Mouse (Mus musculus) adrenal gland, postnatal 36 days (tissue): Measurements from ENCODE around the gene Zmiz1. TPM values are rescaled to one million over a fixed set of nuclear protein-coding genes. Genes with fewer than 3 reads are reported as not detected.
A peak's percentile ranks its signal among the peaks of the same experiment; 100 is the strongest.

Experiments used
- DNase-seq, 2 experiments: peaks; one replicate each; pipeline ENCODE4 v3.0.0; 2021; ENCODE audit warnings: mixed read lengths in 1 of 2
- microRNA-seq: library from miRNA; unstranded; fragments of <30 nt; microRNA quantifications from one replicate; pipeline ENCODE4 v1.2.0, GENCODE M21; 2021
- total RNA-seq, 2 experiments: library from RNA; stranded (reverse); gene quantifications; 2 replicates each; pipeline ENCODE4 v1.2.3; 2021

Zmiz1 gene
- total RNA-seq, 2 experiments from 2014 or later: 98.2 to 143 TPM

DNA sequence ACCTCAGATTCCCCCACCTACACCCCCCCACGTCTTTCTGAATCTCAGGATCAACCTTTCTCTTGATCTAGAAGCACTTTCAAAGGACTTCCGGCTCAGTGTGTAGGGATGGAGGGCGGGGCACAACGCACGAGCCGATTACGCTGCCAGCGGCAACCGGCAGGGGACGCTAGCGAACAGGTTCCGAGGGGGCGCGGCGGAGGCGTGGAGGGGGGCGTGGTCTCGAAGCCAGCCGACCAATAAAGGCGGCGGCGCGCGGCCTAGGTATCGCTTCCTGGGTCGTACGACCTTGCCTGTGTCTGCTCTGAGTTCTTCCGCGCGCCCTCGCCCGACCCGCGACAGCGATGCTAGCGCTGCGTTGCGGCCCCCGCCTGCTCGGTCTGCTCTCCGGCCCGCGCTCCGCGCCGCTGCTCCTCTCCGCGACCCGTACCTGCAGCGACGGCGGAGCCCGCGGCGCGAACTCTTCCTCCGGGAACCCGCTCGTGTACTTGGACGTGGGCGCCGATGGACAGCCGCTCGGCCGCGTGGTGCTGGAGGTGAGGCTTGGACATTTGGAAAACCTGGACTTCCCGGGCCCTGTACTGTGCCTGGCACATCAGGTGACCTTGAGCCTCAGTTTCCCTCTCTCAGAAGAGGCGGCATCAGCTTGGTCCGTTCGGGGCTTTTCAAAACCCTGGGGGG lies 235.0 kb downstream of the Zmiz1 start, which contains the start of gene Ppif:
TSS of gene Ppif (plus strand) at position 267 of the 681 bp plus-strand sequence.
- peak; percentile 97 for DNase-seq

DNA sequence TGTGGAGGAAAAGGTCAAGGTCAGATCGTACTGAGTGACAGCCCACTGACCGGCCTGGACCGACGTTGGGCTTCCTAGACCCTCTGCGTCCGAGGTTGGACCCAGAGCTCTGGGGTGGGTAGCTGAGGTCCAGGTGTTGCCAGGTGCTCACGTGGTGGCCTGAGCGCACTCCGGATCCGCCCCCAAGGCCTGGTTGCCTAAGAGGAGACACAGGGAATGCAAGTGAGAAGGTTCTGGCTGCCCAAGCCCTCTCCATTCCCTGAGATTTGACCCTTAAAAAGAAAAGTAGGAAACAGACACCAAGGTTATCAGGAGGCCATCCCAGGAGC lies 235.5 kb downstream of the Zmiz1 start:
- DNase-seq: peak in 1 of 2 experiments; percentile 45

DNA sequence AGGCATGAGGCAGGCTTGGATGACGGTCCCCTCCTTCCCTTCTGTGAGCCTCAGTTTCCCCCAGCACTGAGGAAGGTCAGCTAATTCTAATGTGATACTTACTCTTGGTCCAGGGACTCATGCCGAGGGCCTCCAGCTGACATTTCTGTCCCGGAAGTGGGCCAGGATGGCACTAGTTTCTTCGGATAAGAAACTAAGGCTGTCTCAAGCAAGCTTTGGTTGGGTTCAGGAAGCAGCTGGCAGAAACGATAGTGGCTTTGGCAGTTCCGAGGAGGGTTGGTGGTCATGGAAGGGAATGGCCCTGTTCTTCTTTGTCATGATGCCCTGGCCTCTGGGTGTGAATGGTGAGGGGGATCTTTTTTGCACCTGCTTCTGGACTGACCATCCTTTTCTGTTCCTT lies 236.1 kb downstream of the Zmiz1 start:
- no peak for DNase-seq

DNA sequence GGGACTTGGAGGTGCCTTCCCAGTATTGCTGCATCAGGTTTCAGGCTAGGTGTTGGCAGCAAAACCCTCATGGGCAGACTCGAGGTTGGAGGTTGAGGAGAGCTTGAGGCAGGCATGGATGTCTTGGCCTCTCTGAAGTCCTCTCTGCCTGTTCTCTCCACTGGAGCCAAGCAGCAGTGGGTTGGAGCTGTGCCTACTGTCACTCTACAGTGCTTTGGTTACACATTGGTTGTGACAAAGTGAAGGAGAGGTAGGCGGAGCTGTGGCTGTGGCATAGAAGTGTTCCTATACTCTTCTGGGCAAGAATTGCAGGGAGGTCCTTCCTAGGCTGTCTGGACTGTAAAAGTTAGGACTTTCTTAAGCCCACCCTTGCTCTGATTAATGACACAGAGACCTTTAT lies 237.4 kb downstream of the Zmiz1 start:
- no peak for DNase-seq

DNA sequence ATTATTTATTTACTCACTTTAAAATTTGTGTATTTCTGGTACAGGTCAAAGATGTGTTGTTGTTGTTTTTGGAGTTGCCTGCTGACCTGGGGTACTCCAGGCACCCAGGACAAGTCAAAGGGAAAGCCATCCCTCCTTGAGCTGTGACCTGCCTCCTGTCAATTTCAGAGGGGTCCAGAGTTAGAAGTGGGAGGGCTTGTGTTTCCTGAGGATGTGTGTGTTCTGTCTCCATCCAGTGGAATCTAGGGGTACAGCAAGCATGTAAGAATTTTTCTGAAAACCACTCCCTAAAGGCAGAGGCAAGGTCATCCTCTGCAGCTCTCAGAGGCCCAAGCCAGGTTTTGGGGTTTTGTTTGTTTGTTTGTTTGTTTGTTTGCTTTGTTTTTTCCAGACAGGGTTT lies 243.0 kb downstream of the Zmiz1 start:
- DNase-seq: no peak

DNA sequence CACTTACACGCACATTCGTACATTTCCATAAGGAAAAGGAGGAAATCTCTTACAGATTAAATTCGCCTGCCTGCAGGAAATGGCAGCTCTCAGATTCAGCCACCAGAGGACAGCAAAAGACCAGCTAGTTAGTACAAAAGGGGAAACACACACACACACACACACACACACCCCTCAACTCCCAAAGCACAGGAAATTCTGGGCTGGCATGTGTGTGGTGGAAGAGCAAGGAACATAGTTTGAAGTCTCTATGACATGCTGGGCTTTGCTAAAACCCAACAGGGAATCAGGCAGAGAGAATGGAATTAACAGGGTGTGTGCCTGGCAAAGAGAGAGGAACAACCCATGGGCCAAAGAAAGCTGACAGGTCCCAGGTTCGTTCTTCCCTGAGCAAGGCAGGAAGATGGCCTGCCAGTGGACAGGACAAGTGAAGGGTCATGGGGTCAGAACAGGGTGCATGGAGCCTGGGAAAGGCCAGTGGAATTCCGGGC lies 248.8 kb downstream of the Zmiz1 start:
- peak; percentile 53 to 80 for DNase-seq

DNA sequence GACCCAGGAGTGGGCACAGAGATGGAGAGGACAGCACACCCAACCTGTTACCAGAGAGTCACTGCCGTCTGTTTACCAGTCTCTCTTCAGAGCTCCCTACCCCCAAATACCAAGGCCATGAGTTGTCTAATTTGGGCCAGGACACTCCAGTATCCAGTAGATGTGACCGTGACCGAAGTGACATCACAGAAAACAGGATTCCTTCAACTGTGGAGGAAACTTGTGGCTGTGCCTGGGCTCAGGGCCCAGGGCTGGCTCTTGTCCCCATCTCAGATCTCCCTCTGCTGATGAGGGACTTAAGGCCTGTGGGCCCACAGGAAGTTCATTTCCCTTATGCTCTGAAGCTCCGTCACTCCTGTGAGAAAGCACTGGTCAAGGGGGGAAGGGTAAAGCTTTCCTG lies 249.5 kb downstream of the Zmiz1 start:
- peak; percentile 72 to 73 for DNase-seq

DNA sequence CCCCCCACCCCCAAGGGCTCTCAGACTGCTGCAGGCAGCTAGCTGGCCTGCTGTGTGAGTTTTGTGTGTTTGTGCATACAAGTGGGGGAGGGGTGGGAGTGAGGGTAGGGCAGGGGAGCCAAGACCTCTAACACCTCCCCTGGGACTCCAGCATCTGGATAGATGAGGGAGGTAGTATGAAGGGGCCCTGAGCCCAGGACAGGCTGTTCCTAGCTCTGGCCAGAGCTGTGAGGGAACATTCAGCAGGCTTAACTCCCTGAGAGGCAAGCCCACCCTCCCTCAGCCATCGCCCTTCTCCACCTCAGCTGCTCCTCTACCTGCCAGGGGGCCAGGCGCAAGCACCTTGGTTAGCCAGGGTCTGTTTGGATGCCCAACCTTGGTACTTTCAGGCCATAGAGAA lies 249.9 kb downstream of the Zmiz1 start:
- DNase-seq: peak in 1 of 2 experiments; percentile 20

DNA sequence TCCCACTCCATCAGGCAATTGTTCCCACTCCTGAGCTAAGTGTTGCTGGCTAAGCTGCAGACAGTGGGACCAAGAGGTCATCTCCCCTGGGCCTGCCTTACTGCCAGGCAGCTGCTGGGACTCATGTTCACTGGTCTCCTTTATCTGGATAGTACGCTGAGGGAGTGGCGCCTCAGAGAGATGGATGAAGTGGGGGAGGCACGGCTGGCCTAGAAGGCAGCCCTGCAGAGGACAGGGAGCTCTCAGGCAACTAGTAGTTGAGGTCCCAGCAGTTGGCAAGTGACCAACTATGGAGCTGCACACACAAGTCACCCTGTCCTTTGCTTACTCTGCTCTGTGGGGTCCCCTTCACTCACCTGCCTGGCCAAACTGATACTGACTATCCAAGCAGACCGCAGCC lies 251.1 kb downstream of the Zmiz1 start:
- DNase-seq: no peak

DNA sequence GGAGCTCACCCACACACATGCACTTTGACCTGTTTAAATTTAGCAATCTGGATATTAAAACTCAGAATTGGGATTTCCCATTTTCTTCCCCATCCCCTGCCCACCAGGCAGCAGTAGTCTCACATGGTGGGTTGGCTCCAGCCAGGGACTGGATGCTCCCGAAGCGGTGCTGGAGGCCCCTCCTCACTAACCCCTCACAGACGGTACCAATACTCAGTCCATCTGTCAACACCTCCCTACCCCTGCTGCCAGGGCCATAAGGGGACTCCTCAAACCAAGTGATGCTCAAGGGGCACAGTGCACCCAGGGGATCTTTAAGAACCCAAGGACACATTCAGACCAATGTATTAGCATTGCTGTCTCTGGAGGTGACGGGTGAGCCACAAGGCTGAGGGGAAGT lies 251.7 kb downstream of the Zmiz1 start:
- no peak for DNase-seq

DNA sequence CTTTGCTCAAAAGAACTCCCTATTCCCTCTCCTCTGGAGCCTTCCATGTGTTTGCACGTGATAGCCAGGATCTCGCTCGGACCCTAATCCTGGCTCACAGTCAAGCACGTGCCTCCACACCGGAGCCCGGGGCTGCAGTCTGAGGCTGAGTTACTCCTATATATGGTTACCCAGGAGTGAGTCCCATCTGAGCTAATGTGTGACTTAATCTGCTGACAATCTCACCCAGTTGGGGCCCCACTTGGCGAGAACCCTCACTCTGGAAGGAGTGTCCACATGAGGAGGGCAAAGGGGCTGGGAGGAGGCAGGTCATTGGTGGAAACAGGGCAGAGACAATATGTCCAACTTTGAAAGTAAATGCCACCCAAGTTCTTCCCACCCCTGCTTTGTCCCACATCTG lies 252.2 kb downstream of the Zmiz1 start:
- no peak for DNase-seq

DNA sequence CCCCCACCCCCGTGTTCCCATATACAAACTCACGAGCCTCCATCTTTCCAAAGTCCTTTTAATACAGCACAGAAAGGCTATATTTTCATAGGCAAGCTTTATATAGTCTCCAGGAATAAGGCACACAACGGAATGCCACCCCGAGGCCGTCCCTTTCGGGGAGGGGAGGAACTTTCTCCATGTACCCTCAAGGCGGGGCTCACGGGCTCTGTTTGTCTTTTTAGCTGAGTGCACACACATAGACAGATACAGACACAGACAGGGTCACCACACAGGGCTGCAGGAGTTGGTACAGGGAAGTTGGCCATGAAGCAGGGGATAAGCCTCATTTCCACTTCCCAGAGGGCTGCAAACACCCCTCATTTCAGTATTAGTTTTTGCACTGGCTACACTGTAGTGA lies 252.6 kb downstream of the Zmiz1 start:
- DNase-seq: no peak

DNA sequence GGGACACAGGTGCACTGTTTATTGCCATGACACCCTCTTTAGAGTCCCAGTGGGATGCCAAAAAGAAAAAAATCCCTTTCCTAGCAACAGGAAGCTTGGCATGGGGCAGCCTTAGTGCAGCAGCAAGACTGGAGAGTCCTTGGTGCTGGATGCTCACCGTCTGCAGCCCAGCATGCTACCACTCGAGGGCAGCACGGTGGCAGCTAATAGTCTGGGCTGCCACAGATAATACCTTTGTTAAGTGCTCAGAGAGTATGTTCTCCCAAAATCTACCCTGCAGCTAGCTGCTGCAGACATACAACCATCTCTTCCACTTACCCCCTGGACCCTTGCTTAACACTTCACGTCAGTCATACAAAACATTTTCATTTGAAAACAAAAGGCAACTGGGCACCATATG lies 254.5 kb downstream of the Zmiz1 start:
- peak; percentile 32 to 55 for DNase-seq

Small RNAs within 50 kb of the gene (microRNA-seq; reads per million reads assigned to microRNA genes)
- gene Mir3075: 2.2 reads per million

Other genes with a start within 250 kb of the Zmiz1 start
- gene Ppif, start 235.0 kb downstream of the Zmiz1 start, total RNA-seq: 10 to 100 TPM; 24.4 to 27.7 TPM